Mouse (Mus musculus) ovary, postnatal 36 days (tissue): ENCODE measurements around the gene Gm45261.

Experiments
- DNase-seq: peaks from one replicate; pipeline ENCODE4 v3.0.0; 2022; ENCODE audit warnings: low spot score, mixed read lengths

The Gm45261 gene

GRCm38 (mm10) chr1:80410229-80410973, 50.8 kb downstream of the Gm45261 start:
- DNase-seq = no peak

DNA sequence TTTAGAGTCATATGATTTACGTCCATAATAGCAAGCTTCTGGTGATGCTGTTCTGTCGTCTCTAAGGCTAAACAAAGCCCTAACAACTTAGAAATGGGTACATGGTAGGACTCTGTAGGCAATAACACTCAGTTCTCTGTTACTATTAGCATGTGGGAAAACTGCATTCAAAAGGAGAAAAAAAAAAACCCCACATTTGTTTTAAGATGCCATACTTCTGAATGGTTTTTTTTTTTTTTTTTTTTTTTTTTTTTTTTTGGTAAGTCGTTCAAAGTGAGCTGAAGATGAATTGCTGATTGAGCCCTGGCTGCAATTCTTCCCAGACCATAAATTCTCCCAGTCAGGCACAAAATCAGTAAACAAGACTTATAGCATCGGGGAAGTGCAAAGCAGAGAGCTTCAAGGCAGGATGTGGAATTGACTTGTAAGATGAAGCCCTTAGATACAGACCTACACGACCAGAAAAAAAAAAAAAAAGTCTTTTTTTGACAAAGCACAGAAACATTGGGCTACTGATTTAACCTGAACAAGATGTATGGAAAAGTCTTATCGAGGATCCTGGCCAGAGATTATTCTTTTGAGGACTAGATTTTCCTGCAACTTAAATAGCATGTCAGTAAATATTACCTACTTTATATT, 51.7 kb downstream of the Gm45261 start:
- no peak for DNase-seq

DNA sequence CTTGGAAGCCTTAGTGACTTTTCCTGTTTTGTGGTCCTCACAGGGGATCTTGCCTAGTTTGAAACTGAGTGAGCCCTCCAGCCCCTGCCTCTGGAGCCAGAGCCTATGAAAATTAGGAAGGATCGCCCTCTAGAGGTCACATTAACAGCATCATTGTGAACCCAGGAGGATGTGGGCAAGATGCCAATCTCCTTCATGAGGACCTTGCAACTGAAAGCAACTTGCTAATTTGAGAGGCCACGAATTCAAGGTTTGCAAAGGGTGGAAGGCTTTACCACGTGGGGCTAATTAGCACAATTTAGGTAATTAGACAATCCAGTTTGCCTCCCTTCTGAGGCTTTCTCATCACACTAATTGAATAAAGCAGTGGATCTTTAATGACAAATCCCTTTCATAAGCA, 52.7 kb downstream of the Gm45261 start:
- DNase-seq = peak; percentile 24

DNA sequence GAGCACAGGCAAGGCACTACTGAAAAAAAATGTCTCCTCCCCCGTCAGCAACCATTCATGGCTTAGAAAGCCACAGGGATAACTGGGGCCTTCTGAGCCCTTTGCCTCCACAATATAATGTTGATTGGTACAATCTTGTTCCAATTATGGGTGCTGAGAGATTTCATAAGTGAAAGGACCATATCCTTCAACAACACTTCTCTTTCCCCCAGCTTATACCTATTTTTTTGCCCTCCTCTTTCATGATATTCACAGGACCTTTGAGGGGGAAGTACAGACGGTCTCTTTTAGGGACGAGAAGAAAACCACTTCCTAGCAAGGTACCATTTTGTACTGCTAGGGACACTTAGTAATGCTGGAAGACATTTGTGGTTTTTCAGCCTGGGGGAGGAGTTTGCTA, 57.1 kb downstream of the Gm45261 start:
- DNase-seq = no peak

GRCm38 (mm10) chr1:80403366-80403893, 57.8 kb downstream of the Gm45261 start:
- DNase-seq = no peak

GRCm38 (mm10) chr1:80401961-80402360, 59.3 kb downstream of the Gm45261 start:
- no peak for DNase-seq
